Mouse (Mus musculus) embryo, embryonic 10 days (tissue): ENCODE data around the gene Tkt.
"Not testable (repeated sequence)": the region's sequence is repeated elsewhere in the genome, so short reads cannot be mapped to it uniquely, and the experiment has no call there.

Experiments used
- DNase-seq: peaks from one replicate; pipeline ENCODE4 v3.0.0-alpha.2; 2015; ENCODE audit warnings: low spot score

Gene Tkt

DNA sequence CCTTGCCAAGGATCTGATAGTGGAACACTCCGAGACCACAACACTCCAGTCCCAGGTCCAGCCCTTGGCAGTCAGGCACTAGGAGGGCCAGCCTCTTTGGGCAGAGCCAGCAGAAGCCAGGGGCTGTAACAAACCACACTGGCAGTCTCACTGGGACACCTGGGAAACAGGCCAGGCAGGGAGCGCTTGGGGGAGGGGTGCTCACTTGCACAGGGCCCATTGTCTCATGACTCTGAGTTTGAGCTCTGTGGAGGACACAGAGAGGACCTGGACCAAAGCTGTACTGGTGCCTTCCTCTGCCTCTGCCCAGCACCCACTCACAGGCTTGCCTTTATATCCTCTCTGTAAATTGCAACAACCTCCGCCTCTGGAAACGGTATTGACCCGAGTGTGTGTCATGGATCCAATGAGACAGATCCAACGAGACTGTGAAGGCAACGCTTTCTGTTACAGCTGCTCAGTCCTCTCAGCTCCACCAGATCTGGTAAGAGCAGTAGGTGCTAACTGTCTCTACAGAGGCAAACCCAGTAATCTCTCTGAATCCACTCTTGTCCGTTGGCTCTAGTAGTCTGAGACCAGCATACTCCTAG, at the start of gene Tkt:
Gene Tkt (plus strand): TSS at position 229 of the 590 bp plus-strand sequence.
- DNase-seq: peak; percentile 41

DNA sequence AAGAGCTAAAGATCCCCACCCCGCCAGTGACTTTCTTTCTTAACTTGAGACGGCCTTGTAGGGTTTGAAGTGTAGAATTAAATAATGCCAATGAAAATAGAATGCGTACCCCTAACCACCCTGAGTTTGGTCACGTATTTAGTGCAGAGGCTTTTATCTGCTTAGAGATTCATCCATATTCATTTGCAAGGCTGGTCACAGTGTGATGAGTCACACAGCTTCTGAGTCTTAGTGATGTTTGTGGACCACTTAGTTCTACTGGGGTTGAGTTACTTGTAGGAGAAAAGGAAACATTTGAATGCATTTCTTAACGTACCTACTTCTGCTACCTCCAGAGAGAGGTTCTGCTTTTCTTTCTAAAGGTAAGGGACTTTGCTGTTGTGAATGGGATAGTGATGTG, 43.2 kb upstream of the Tkt start:
- DNase-seq: no peak

DNA sequence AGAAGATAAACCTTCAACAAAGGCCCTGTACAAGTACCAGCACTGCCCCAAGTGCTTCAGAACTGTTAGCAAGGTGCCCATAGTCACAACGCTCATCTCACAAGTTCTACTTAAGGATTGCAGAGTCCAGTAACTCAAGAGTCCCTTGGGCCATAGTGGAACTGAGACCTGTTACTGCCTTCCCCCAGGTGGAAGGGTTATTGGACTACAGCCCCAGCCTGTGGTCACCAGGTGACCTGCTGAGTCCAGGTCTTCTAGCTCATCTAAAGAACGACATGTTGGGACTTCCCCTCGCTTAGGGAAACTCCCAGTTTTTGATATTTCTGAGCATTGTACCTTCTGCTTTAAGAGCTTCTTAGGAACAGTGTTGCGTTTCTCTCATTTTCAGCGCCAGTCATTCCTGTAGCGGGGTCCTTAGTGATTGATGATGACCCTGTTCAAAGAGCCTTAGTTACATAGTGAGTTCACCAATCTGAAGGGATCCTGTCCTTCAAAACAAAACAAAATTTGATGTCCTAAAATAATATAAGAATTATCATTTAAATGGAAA, 37.9 kb upstream of the Tkt start:
- DNase-seq: no peak

DNA sequence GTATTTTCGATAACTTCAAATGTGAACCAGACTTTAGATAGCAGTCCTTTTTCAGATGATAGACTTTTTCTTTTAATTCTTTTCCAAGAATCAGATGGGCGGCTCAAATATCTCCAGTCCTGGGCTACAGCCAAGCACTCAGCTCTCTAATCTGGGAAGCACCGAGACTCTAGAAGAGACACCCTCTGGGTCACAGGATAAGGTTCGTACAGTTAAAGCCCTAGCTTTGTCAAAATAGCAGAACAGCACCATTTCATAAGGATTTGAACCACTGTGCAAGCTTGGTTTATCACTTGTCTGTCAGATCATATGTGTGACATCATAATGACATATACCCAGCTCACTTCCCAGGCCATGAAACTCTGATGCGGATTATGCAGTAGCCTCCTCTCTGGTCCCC, 35.3 kb upstream of the Tkt start:
- no peak for DNase-seq

GRCm38 (mm10) chr14:30515931-30516723, 32.0 kb upstream of the Tkt start:
- peak; percentile 32 for DNase-seq

DNA sequence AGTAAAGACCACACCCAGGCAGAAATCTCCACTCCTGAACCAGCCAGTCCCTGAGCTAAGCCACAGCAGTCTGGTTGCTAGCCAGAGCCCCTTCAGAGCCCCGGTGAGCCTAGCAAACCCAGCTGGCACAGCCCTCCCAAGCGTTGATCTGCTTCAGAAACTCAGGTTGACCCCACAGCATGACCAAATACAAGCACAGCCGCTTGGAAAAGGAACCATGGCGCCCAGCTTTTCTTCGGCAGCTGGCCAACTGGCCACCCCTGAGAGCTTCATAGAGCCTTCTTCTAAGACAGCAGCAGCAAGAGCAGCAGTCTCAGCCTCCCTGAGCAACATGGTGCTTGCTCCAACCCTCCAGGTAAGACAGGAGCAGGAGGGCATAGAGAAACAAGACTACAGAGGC, 28.8 kb upstream of the Tkt start:
- no peak for DNase-seq

DNA sequence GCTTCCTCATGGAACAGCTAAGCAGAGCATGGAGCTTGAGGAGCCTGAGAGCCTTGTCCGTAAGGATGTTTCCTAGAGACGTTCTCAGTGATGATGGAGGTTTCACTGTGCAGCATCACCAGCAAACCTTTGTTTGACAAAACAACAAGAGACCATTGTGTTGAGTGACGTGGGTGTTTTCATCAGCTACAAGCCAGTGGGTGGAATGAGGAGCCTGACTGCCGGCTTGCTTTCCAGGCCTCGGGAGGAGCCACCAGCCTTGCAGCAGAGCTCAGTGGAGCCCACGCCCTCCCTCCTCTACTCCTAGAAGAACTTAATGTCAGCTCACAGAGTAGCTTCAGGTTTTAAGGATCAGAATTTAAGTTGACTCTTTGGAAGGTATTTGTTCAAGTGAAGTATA, 24.8 kb upstream of the Tkt start:
- no peak for DNase-seq

DNA sequence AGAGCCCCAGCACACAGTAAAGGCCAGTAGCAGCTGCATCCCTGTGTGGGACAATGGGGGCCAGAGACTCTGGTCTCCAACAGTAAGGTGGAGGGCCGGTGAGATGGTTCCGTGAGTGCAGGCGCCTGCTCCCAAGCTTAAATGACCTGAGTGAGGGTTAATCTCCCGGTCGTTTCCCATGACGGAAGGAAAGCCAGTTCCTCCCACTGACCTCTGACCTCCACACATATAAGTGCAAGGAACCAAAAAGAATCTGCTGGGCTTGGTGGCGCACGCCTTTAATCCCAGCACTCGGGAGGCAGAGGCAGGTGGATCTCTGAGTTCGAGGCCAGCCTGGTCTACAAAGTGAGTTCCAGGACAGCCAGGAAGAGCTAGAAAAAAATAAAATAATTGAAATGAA, 19.8 kb upstream of the Tkt start:
- DNase-seq: no peak

GRCm38 (mm10) chr14:30528961-30529360, 19.2 kb upstream of the Tkt start:
- no peak for DNase-seq

DNA sequence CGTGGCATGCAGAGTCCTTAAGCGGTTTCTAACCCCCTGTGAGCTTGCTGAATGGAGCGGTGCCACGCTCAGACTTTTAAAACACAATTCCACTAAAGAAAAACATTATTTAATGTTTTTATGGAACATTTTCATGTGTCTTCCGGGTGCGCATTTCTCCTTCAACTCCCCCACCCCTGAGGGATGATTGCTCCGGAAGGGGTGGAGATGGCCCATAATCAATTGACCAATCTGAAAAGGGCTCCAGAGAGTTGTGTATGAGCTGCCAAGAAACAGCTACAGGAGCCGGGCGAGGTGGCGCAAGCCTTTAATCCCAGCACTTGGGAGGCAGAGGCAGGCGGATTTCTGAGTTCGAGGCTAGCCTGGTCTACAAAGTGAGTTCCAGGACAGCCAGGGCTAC, 18.7 kb upstream of the Tkt start:
- DNase-seq: no peak

DNA sequence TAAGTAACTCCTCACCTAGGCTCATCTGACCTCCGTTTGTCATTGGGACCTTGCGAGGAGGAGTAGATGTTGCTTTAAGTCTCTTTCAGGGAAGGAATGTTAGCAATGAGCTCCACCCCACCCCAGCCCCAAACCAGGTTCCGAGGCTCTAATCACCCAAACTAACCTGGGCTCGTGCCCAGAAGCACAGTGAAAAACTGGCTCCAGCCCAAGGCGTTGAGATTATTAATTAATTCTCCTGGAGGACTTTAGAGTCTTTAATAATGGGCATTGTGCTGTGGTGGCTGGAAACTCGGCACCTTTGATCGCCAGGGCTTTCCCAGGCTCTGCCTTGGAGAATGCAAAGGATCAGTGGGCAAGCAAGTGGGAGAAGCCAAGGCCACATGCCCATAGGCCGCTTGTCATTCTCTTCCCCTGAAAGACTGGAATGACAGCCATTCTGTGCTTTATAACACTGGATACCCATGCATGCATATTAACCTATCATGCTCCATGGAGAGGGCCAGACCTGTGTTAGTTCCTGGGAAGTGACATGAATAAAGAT, 17.4 kb upstream of the Tkt start:
- no peak for DNase-seq

GRCm38 (mm10) chr14:30531431-30531830, 16.7 kb upstream of the Tkt start:
- no peak for DNase-seq

DNA sequence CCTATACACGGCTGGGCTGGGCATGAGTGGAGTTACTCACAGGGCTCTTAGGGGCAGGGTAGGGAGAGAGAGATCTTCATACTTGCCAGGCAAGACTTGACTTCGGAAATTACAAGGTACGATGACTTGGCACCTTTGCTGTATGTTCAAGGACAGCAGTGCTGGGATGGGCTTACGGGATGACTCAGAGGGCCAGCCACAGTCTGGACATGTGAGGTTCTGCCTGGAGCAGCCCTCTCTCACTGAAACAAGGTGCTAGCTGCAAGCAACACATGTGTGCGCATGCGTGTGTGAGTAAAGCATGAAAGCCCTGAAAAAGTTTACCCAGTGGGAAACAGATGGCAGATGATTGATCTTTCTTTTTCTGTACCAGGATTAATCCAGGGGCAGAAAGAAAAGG, 16.3 kb upstream of the Tkt start:
- no peak for DNase-seq

DNA sequence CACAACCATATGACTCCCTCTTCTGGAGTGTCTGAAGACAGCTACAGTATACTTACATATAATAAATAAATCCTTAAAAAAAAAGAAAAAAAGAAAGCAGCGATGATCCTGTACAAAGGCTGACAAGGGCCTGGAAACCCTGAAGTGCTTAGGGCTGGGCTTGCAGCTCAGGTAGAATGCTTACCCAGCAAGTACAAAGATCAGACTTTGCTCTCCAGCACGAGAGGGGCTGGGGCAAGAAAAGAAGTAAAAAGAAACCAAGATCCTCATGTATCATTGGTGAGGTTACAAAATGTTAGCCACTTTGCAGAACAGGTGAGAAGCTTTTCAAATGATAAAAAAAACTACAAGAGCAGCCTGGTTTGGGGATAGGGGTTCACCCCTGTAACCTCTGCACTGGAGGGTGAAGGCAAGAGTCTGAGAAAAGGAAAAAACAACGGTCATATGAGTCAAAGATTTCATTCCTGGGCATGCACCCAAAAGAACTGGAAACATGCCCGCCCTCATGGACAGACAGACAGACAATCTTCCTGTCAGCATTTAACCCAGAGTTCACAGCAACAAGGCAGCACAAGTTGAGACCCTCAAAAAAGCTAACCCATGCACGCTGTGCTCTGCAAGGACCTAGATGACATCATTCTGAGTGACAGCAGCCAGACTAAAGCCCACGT, 14.2 kb upstream of the Tkt start:
- DNase-seq: no peak

DNA sequence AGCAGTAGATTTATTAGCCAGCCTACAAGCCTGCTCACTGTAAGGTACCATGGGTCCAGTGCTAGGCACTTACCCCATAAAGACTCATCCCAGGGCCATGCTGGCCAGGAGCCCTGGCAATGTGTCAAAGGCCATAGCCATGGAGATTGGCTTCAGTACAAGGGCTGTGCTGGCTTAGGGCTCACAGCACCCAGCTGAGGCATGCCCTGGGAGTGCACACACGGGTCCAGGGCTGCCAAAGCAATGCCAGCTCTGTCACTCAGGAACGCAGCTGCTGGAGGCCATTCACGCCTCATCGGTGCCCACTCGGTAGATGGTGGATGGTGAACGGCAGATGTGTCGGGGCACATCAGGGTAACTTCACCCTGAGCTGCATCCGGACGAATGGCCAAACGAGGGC, 6.6 kb upstream of the Tkt start:
- no peak for DNase-seq

DNA sequence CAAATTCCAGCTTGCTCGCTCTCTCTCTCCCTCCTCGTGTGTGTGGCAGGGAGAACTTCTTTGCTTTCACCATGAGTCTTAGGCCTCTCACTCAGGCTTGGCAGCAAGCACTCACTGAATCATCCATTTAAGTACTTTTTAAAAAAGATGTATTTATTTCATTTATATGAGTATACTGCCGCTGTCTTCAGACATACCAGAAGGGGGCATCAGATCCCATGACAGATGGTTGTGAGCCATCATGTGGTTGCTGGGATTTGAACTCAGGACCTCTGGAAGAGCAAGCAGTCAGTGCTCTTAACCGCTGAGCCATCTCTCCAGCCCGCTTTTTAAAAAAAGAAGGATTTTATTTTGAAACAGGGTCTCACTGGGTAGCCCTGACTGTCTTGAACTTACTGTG, 4.8 kb upstream of the Tkt start:
- not testable (repeated sequence) for DNase-seq

DNA sequence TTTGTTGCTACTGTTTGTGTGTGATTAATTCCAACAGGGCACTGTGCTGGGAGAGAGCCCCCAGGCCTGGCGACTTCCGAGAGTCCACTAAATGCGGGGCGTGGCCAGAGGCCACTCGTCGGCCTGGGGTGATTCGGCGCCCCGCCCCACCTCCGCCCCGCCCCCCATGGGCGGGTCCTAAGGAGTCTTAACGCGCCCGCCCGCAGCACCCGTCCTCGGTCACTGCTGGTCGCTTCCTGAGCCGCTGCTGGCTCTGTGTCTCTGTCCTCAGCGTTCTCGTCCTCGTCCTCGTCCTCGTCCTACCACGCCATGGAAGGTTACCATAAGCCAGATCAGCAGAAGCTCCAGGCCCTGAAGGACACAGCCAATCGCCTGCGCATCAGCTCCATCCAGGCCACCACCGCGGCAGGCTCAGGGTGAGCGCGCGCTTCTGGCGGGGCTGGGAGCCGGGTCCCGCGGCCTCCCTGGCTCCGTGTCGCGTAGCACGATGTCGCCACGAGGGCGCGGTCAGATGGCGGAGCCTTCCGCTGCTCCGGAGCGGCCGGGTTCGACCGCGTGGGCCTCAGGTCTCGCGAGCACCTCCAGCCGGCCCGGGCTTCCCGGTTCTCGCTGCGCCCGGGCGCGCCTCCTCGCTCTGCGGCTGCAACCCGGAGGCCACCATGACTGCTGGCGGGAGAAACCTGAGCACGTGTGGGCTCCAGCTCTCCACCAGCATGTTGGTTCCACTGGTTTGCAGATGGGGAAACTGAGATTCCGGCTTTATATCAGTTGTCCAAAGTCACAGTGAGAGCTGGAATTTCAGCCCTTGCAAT, 1.0 kb downstream of the Tkt start:
- peak; percentile 95 for DNase-seq

GRCm38 (mm10) chr14:30549777-30550149, 1.6 kb downstream of the Tkt start:
- DNase-seq: peak; percentile 19

- DNase-seq: no peak
Measured at GRCm38 (mm10) chr14:30550232-30551070, 2.3 kb downstream of the Tkt start.

- no peak for DNase-seq
Measured at GRCm38 (mm10) chr14:30551509-30551908, 3.4 kb downstream of the Tkt start.

DNA sequence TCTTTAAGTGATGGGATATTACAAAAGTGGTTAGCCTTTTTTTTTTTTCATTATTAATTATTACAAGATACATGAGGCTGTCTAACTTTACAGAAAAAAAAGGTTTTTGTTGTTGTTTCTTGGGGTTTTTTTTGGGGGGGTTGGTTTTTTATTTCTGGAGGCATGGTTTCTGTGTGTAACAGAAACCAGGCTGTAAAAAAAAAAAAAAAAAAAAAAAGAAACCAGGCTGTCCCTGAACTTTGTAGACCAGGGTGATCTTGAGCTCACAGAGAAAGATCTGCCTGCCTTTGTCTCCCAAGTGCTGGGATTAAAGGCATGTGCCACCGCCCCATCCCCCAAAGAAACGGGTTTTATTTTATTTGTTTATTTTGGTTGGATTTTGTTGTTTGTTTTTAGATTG, 3.8 kb downstream of the Tkt start:
- DNase-seq: no peak
